Mouse (Mus musculus): ENCODE results near the gene Napepld.

GRCm38 (mm10) chr5:21680029-21680428 is 21.2 kb downstream of the Napepld start:
- TF ChIP-seq CTCF (IDR thresholded peaks at IDR 0.05; ENCODE audit: borderline replicate concordance, insufficient read depth, low read length) (no peak), POLR2A (IDR thresholded peaks at IDR 0.05; ENCODE audit: low read depth, low read length) (no peak)

All from embryonic fibroblast, embryonic 13.5 days (primary cell).